Comparison of ENCODE assay signal across 14 mouse cellular contexts in genomic region chr7:35035565-35035964, GRCm38 (mm10). TPM values are rescaled to one million over a fixed set of nuclear protein-coding genes. Genes with fewer than 3 reads are reported as not detected.
DNase-seq lines count a peak whose midpoint lies in the region; ATAC-seq and TF ChIP-seq lines count a peak whose summit lies in the region.
"Had no signal": no experiment of that assay in that cellular context is flagged by ENCODE, and none has a peak within 500 bp of the region (broad histone marks: within the 10 kb centered on the region; RNA-seq: fewer than 3 reads in every experiment).

No protein-coding gene starts in this region.

- intact Hi-C loops in heart, postnatal 14 days (cut with DNase I), result no loop called here

- H3K36me3 ChIP-seq in limb, embryonic 14.5 days (ENCODE audit: control insufficient read depth, insufficient read depth, low read length), result peaks cover 31% of the 10 kb centered on the region
- peaks cover 69% of the 10 kb centered on the region for H3K36me3 ChIP-seq in limb, embryonic 10.5 days
- peaks cover 4% of the 10 kb centered on the region; the same call in 1 of the 2 replicates for H3K36me3 ChIP-seq in hindbrain, embryonic 14.5 days (replicated peaks; ENCODE audit: control insufficient read depth, insufficient read depth)

- no peaks in the 10 kb centered on the region for H3K9me3 ChIP-seq in limb, embryonic 14.5 days (ENCODE audit: control insufficient read depth, low read length)
- H3K9me3 ChIP-seq in limb, embryonic 10.5 days (replicated peaks), result no peaks in the 10 kb centered on the region
- no peaks in the 10 kb centered on the region for H3K9me3 ChIP-seq in hindbrain, embryonic 14.5 days (ENCODE audit: control insufficient read depth, low read length)
- H3K9me3 ChIP-seq: forebrain, embryonic 13.5 days; limb, embryonic 12.5 days; midbrain, embryonic 12.5 days had no signal

- no peak overlapping the region for H3K4me2 ChIP-seq in limb, embryonic 14.5 days (replicated peaks; ENCODE audit: low read depth, low read length, severe bottlenecking)
- no peak overlapping the region for H3K4me2 ChIP-seq in hindbrain, embryonic 14.5 days (replicated peaks)
- H3K4me2 ChIP-seq: forebrain, embryonic 13.5 days; limb, embryonic 12.5 days; midbrain, embryonic 12.5 days had no signal

- peak; percentile 89 for DNase-seq in heart, adult 11 months
- DNase-seq in heart, postnatal 14 days, result no peak
- DNase-seq in limb, embryonic 14.5 days (ENCODE audit: low spot score), result no peak
- no peak for DNase-seq in limb, embryonic 10.5 days (ENCODE audit: low spot score)
- no peak for DNase-seq in hindbrain, embryonic 14.5 days (ENCODE audit: low spot score)
- no peak for DNase-seq in cerebellum, adult 9-10 months
- no peak for DNase-seq in cerebellum, adult 11 months
- DNase-seq: B cell, adult 2 months; layer of hippocampus, adult 9-11 months; thymus, adult 18-20 months had no signal

- no peak for ATAC-seq in limb, embryonic 14.5 days (ENCODE audit: low FRiP score, low read depth)
- ATAC-seq in hindbrain, embryonic 14.5 days (ENCODE audit: low FRiP score), result no peak
- ATAC-seq in megakaryocyte progenitor cell, adult 5-6 weeks (replicated peaks; ENCODE audit: poor library complexity), result peak; percentile 81

- H3K27ac ChIP-seq in limb, embryonic 14.5 days (replicated peaks; ENCODE audit: low read depth, low read length), result 0 out of 2 replicates have a peak overlapping the region, but pooled peaks have one; percentile 33
- no peak overlapping the region for H3K27ac ChIP-seq in limb, embryonic 10.5 days
- H3K27ac ChIP-seq in hindbrain, embryonic 14.5 days, result peak overlapping the region; percentile 66
- H3K27ac ChIP-seq: forebrain, embryonic 13.5 days had no signal

- H3K9ac ChIP-seq in limb, embryonic 14.5 days (ENCODE audit: low read depth, low read length, severe bottlenecking), result no peak overlapping the region
- no peak overlapping the region for H3K9ac ChIP-seq in hindbrain, embryonic 14.5 days
- H3K9ac ChIP-seq: forebrain, embryonic 13.5 days; limb, embryonic 12.5 days; midbrain, embryonic 12.5 days had no signal

- H3K4me1 ChIP-seq in limb, embryonic 14.5 days (ENCODE audit: control insufficient read depth, insufficient read depth, low read length), result peaks cover 15% of the 10 kb centered on the region
- peaks cover 12% of the 10 kb centered on the region; the same call in 1 of the 2 replicates for H3K4me1 ChIP-seq in limb, embryonic 10.5 days
- H3K4me1 ChIP-seq in hindbrain, embryonic 14.5 days (replicated peaks; ENCODE audit: control insufficient read depth, insufficient read depth, low read length), result peaks cover 31% of the 10 kb centered on the region

- no peaks in the 10 kb centered on the region for H3K27me3 ChIP-seq in limb, embryonic 14.5 days (ENCODE audit: control insufficient read depth, insufficient read depth, low read length)
- H3K27me3 ChIP-seq in limb, embryonic 10.5 days (ENCODE audit: low read depth, poor library complexity, severe bottlenecking), result no peaks in the 10 kb centered on the region
- H3K27me3 ChIP-seq in hindbrain, embryonic 14.5 days (ENCODE audit: control insufficient read depth, insufficient read depth, low read length), result no peaks in the 10 kb centered on the region
- H3K27me3 ChIP-seq: forebrain, embryonic 13.5 days; limb, embryonic 12.5 days; midbrain, embryonic 12.5 days had no signal

- whole genome bisulfite sequencing in limb, embryonic 14.5 days, result 83% methylated on average over 4 of the region's 4 CpGs
- WGBS in limb, embryonic 10.5 days, result 87% methylated on average over 4 of the region's 4 CpGs
- 93% methylated on average over 4 of the region's 4 CpGs for WGBS in hindbrain, embryonic 14.5 days

- H3K4me3 ChIP-seq in limb, embryonic 14.5 days (replicated peaks; ENCODE audit: low read length), result no peak overlapping the region
- H3K4me3 ChIP-seq in limb, embryonic 10.5 days, result no peak overlapping the region
- no peak overlapping the region for H3K4me3 ChIP-seq in hindbrain, embryonic 14.5 days (replicated peaks; ENCODE audit: low read length)
- H3K4me3 ChIP-seq: forebrain, embryonic 13.5 days; limb, embryonic 12.5 days; midbrain, embryonic 12.5 days had no signal

- no peak for TF ChIP-seq POLR2A in limb, embryonic 14.5 days (IDR thresholded peaks at IDR 0.05; ENCODE audit: borderline replicate concordance, extremely low read depth, insufficient read depth, insufficient read length)

RNA-seq across cellular contexts. Expression of gene Cebpg, which starts 20.8 kb away (rescaled TPM):
- 10 to 100 TPM; 27.8 to 29.1 TPM for total RNA-seq in heart, postnatal 14 days (2021)
- polyA plus RNA-seq in limb, embryonic 14.5 days (2012; rRNA removed), result 18.1 and 27.6 TPM in 2 replicates
- polyA plus RNA-seq in limb, embryonic 14.5 days (2014; fragmentation: Nextera tagmentation; extraction: Ambion mirVana), result 39.3 and 41.6 TPM in 2 replicates
- polyA plus RNA-seq in limb, embryonic 10.5 days (2016; fragmentation: Nextera tagmentation; extraction: Ambion mirVana), result 40.3 and 44.9 TPM in 2 replicates
- 28.3 and 30.8 TPM in 2 replicates for polyA plus RNA-seq in hindbrain, embryonic 14.5 days (2014; fragmentation: Nextera tagmentation; extraction: Ambion mirVana)
- 16.7 and 17.1 TPM in 2 replicates for total RNA-seq in megakaryocyte progenitor cell, adult 5-6 weeks (2015)
- 29.8 and 34.6 TPM in 2 replicates for total RNA-seq in megakaryocyte progenitor cell, adult 5-6 weeks (2017)
